Mouse (Mus musculus) stomach, postnatal 0 days (tissue): ENCODE results near the gene Fbxw10. TPM values are rescaled to one million over a fixed set of nuclear protein-coding genes. Genes with fewer than 3 reads are reported as not detected.

Experiments
- ATAC-seq: fragments of 200-750 bp; cut with Nextera tagmentation; 2 replicates; pipeline ENCODE4 v1.8.0; 2017; ENCODE audit not compliant: low FRiP score, low TSS enrichment
- DNase-seq: peaks from one replicate; pipeline ENCODE4 v3.0.0-alpha.2; 2016; ENCODE audit warnings: low spot score
- H3K27ac ChIP-seq: fragments of 300-500 bp; sonication (generic); replicated peaks from 2 replicates; pipeline ENCODE4 v1.5.1; 2014; ENCODE audit warnings: mild to moderate bottlenecking, control low read depth
- H3K27me3 ChIP-seq: fragments of 300-500 bp; sonication (generic); 2 replicates; pipeline ENCODE4 v1.6.1; 2014; ENCODE audit warnings: low read length; ENCODE audit not compliant: control insufficient read depth, insufficient read depth
- H3K36me3 ChIP-seq: fragments of 300-500 bp; sonication (generic); 2 replicates; pipeline ENCODE4 v1.6.1; 2014; ENCODE audit warnings: low read length, mixed read lengths; ENCODE audit not compliant: control insufficient read depth, insufficient read depth
- H3K4me1 ChIP-seq: fragments of 300-500 bp; sonication (generic); replicated peaks from 2 replicates; pipeline ENCODE4 v1.6.1; 2014; ENCODE audit warnings: antibody characterized with exemption; ENCODE audit not compliant: control insufficient read depth, insufficient read depth
- H3K4me2 ChIP-seq: fragments of 300-500 bp; sonication (generic); replicated peaks from 2 replicates; pipeline ENCODE4 v1.6.1; 2014; ENCODE audit warnings: low read depth, mild to moderate bottlenecking, control low read depth, moderate library complexity
- H3K4me3 ChIP-seq: fragments of 300-500 bp; sonication (generic); 2 replicates; pipeline ENCODE4 v1.5.1; 2014; ENCODE audit warnings: low read depth, low read length, control low read depth
- H3K9ac ChIP-seq: fragments of 300-500 bp; sonication (generic); 2 replicates; pipeline ENCODE4 v1.6.1; 2014; ENCODE audit warnings: mild to moderate bottlenecking, low read length, control low read depth, mixed read lengths
- H3K9me3 ChIP-seq: fragments of 300-500 bp; sonication (generic); 2 replicates; pipeline ENCODE4 v1.6.1; 2016; ENCODE audit warnings: low read length; ENCODE audit not compliant: control insufficient read depth
- CTCF ChIP-seq: IDR thresholded peaks from 2 replicates; pipeline ENCODE4 v1.5.1; 2016; ENCODE audit warnings: antibody characterized with exemption, low read depth, mild to moderate bottlenecking, moderate library complexity
- EP300 ChIP-seq: optimal IDR thresholded peaks from 2 replicates; pipeline ENCODE3; 2016; ENCODE audit warnings: antibody characterized with exemption
- WGBS: fragments of 180-500 bp; shearing (Covaris S2); extraction: QIAGEN DNeasy Blood & Tissue Kit; methylation state at CpG from one replicate; pipeline ENCODE4 v1.1.7; 2014; 5-methylcytosine and 5-hydroxymethylcytosine counted together
- polyA plus RNA-seq: library from polyadenylated mRNA; unstranded; fragments of >200 nt; fragmentation: Nextera tagmentation; extraction: Ambion mirVana; gene quantifications from 2 replicates; pipeline ENCODE4 v1.2.1, GENCODE M21; 2015

Gene Fbxw10
- polyA plus RNA-seq, 1 experiment from 2014 or later = 0.47 TPM

DNA sequence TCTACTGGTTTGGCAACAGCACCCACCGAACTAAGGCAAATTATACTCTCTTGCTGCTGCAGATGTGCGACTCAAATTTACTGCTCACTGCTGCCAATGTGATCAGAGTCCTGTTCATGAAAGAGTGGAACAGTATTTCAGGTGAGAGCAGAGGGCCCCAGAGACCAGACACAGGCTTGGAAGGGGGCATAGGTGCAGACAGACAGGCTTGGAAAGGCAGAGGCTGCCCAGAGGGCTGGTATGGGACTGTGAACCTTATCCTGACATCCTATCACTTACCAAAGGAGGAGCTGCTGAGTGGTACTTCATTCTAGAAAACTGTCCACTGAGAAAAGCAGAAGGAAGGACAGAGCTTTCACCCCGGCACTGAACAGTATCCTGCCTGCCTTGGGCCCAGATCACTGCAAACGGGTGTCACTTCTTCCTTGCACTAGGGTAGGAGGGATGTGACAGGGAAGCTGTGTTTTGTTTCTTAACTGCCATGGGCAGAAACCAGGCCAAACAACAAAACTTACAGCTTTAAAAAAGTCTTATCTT, 854 bp downstream of the Fbxw10 start:
- H3K4me2 ChIP-seq = no peak overlapping the region
- no peaks in the 10 kb centered on the region for H3K4me1 ChIP-seq
- 65% methylated on average over 4 of the region's 4 CpGs for WGBS
- no peaks in the 10 kb centered on the region for H3K27me3 ChIP-seq
- no peaks in the 10 kb centered on the region for H3K9me3 ChIP-seq
- H3K36me3 ChIP-seq = no peaks in the 10 kb centered on the region
- H3K9ac ChIP-seq = no peak overlapping the region
- TF ChIP-seq CTCF (no peak), EP300 (no peak)
- H3K4me3 ChIP-seq = no peak overlapping the region
- 0 out of 2 replicates have a peak overlapping the region, but pooled peaks have one; percentile 8 for H3K27ac ChIP-seq
- ATAC-seq = no peak
- no peak for DNase-seq

GRCm38 (mm10) chr11:62848301-62848700, 1.4 kb downstream of the Fbxw10 start:
- H3K4me2 ChIP-seq = no peak overlapping the region
- no peak overlapping the region for H3K9ac ChIP-seq
- H3K27ac ChIP-seq = no peak overlapping the region
- 46% methylated on average over 2 of the region's 2 CpGs for WGBS
- no peak overlapping the region for H3K4me3 ChIP-seq
- DNase-seq (no peak), ATAC-seq (no peak)
- no peak for TF ChIP-seq CTCF
- no peak for TF ChIP-seq EP300
- no peaks in the 10 kb centered on the region for H3K27me3 ChIP-seq
- no peaks in the 10 kb centered on the region for H3K9me3 ChIP-seq
- H3K36me3 ChIP-seq = no peaks in the 10 kb centered on the region
- H3K4me1 ChIP-seq = no peaks in the 10 kb centered on the region

GRCm38 (mm10) chr11:62851199-62851598, 4.3 kb downstream of the Fbxw10 start:
- TF ChIP-seq EP300 (no peak), CTCF (peak; percentile 85)
- Histone ChIP-seq H3K9ac (no peak overlapping the region), H3K4me3 (no peak overlapping the region), H3K4me1 (no peaks in the 10 kb centered on the region), H3K27ac (no peak overlapping the region), H3K36me3 (no peaks in the 10 kb centered on the region), H3K4me2 (no peak overlapping the region), H3K9me3 (no peaks in the 10 kb centered on the region), H3K27me3 (no peaks in the 10 kb centered on the region)
- peak; percentile 23 for DNase-seq
- peak; percentile 48; the same call in 1 of the 2 replicates for ATAC-seq
- WGBS = 76% methylated on average over 1 of the region's 1 CpGs

- ATAC-seq = 0 out of 2 replicates have a peak, but pooled peaks have one; percentile 12
- Histone ChIP-seq H3K9ac (no peak overlapping the region), H3K27ac (no peak overlapping the region), H3K4me1 (no peaks in the 10 kb centered on the region), H3K36me3 (no peaks in the 10 kb centered on the region), H3K4me3 (no peak overlapping the region), H3K9me3 (no peaks in the 10 kb centered on the region), H3K4me2 (no peak overlapping the region), H3K27me3 (no peaks in the 10 kb centered on the region)
- no peak for TF ChIP-seq EP300
- no peak for DNase-seq
- WGBS = 75% methylated on average over 6 of the region's 6 CpGs
Measured at GRCm38 (mm10) chr11:62853334-62853733, 6.5 kb downstream of the Fbxw10 start.

DNA sequence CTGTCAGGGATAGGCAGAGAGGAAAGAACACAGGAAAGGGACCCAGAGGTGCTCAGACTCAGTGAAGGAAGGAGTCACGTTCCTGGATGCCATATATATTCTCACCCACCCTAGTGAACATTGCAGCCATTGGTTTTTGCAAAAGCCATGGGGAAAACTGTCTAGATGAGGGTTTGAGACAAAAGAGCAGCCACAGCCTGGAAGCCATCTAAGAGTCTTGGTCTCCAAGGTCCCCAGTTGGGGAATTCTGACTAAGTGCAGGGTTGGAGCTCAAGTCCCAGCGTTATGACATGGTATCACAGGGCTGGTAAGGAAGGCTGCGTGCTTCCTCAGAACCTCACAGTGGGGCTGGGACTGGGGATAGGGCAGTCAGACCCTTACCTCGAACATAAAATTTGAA, 18.7 kb downstream of the Fbxw10 start:
- Histone ChIP-seq H3K36me3 (no peaks in the 10 kb centered on the region), H3K4me1 (no peaks in the 10 kb centered on the region), H3K9ac (no peak overlapping the region), H3K4me2 (no peak overlapping the region), H3K27ac (no peak overlapping the region), H3K27me3 (no peaks in the 10 kb centered on the region), H3K4me3 (no peak overlapping the region), H3K9me3 (no peaks in the 10 kb centered on the region)
- ATAC-seq = no peak
- no peak for DNase-seq
- no peak for TF ChIP-seq CTCF
- no peak for TF ChIP-seq EP300
- WGBS = 67% methylated on average over 4 of the region's 4 CpGs

GRCm38 (mm10) chr11:62866685-62867084, 19.8 kb downstream of the Fbxw10 start:
- Histone ChIP-seq H3K4me2 (no peak overlapping the region), H3K9me3 (no peaks in the 10 kb centered on the region), H3K4me3 (no peak overlapping the region), H3K36me3 (no peaks in the 10 kb centered on the region), H3K27me3 (no peaks in the 10 kb centered on the region), H3K9ac (no peak overlapping the region), H3K4me1 (no peaks in the 10 kb centered on the region), H3K27ac (no peak overlapping the region)
- 71% methylated on average over 7 of the region's 7 CpGs for WGBS
- no peak for DNase-seq
- no peak for ATAC-seq
- TF ChIP-seq EP300 (no peak), CTCF (no peak)
